Mouse (Mus musculus) C2C12 (cell line): ENCODE results near the gene Hes3. TPM values are rescaled to one million over a fixed set of nuclear protein-coding genes. Genes with fewer than 3 reads are reported as not detected.

Experiments
- H3K27me3 ChIP-seq: one replicate; pipeline ENCODE4 v1.6.1; 2011; ENCODE audit not compliant: control insufficient read depth, insufficient read depth, insufficient read length
- H3K36me3 ChIP-seq: one replicate; pipeline ENCODE4 v1.6.1; 2011; ENCODE audit not compliant: control insufficient read depth, insufficient read depth
- H3K4me3 ChIP-seq: one replicate; pipeline ENCODE4 v1.5.1; 2011; ENCODE audit warnings: mild to moderate bottlenecking, control low read depth; ENCODE audit not compliant: poor library complexity, insufficient read depth, severe bottlenecking
- H3K79me2 ChIP-seq: one replicate; pipeline ENCODE4 v1.6.1; 2011; ENCODE audit not compliant: control insufficient read depth, insufficient read depth
- H3K79me3 ChIP-seq: one replicate; pipeline ENCODE4 v1.6.1; 2011; ENCODE audit warnings: low read depth, control low read depth
- H3ac ChIP-seq: one replicate; pipeline ENCODE3; 2011; ENCODE audit warnings: low read depth; ENCODE audit not compliant: control insufficient read depth, insufficient read length
- CEBPB ChIP-seq: IDR thresholded peaks from one replicate; pipeline ENCODE4 v1.6.1; 2011; ENCODE audit warnings: low read depth, mild to moderate bottlenecking, control low read depth, moderate library complexity
- CTCF ChIP-seq: IDR thresholded peaks from one replicate; pipeline ENCODE4 v1.5.1; 2011; ENCODE audit not compliant: control insufficient read depth, insufficient read depth, insufficient read length
- FOSL1 ChIP-seq: IDR thresholded peaks from one replicate; pipeline ENCODE4 v1.8.0; 2011; ENCODE audit warnings: mild to moderate bottlenecking, low read length; ENCODE audit not compliant: poor library complexity, insufficient read depth, severe bottlenecking
- MAX ChIP-seq: IDR thresholded peaks from one replicate; pipeline ENCODE4 v1.6.1; 2011; ENCODE audit warnings: mild to moderate bottlenecking, control low read depth
- MYOD1 ChIP-seq: IDR thresholded peaks from one replicate; pipeline ENCODE4 v1.6.1; 2011; ENCODE audit warnings: low read depth; ENCODE audit not compliant: control insufficient read depth, insufficient read length
- MYOG ChIP-seq: IDR thresholded peaks from one replicate; pipeline ENCODE4 v1.6.1; 2011; ENCODE audit not compliant: control insufficient read depth, insufficient read length; ENCODE audit errors: extremely low read depth
- USF1 ChIP-seq: IDR thresholded peaks from one replicate; pipeline ENCODE4 v1.6.1; 2011; ENCODE audit warnings: low read depth, mild to moderate bottlenecking, control low read depth, moderate library complexity
- polyA plus RNA-seq: library from polyadenylated mRNA; unstranded; fragments of >200 nt; fragmentation: generic; extraction: Trizol; gene quantifications from one replicate; pipeline ENCODE4 v1.2.1, GENCODE M21; 2012; ENCODE audit warnings: missing spikeins

Hes3 gene
- polyA plus RNA-seq, 1 experiment: not detected

GRCm38 (mm10) chr4:152250615-152251014 lies 40.8 kb downstream of the Hes3 start:
- no peak overlapping the region for H3ac ChIP-seq
- peaks cover 2% of the 10 kb centered on the region for H3K79me3 ChIP-seq
- peaks cover 5% of the 10 kb centered on the region for H3K79me2 ChIP-seq
- peaks cover 48% of the 10 kb centered on the region for H3K36me3 ChIP-seq
- no peaks in the 10 kb centered on the region for H3K27me3 ChIP-seq
- H3K4me3 ChIP-seq: no peak overlapping the region
- TF ChIP-seq MYOG: no peak
- no peak for TF ChIP-seq MAX
- TF ChIP-seq CEBPB: no peak
- no peak for TF ChIP-seq FOSL1
- no peak for TF ChIP-seq CTCF
- no peak for TF ChIP-seq USF1
- TF ChIP-seq MYOD1: no peak

- Histone ChIP-seq H3K36me3 (peaks cover 47% of the 10 kb centered on the region), H3K79me2 (peaks cover 5% of the 10 kb centered on the region), H3K27me3 (no peaks in the 10 kb centered on the region), H3K79me3 (peaks cover 2% of the 10 kb centered on the region), H3K4me3 (no peak overlapping the region), H3ac (no peak overlapping the region)
- no peak for TF ChIP-seq MAX
- no peak for TF ChIP-seq MYOG
- no peak for TF ChIP-seq USF1
- TF ChIP-seq MYOD1: no peak
- no peak for TF ChIP-seq CEBPB
- TF ChIP-seq CTCF: no peak
- TF ChIP-seq FOSL1: no peak
Measured at GRCm38 (mm10) chr4:152247195-152247594, 44.3 kb downstream of the Hes3 start.

- TF ChIP-seq MAX (no peak), CTCF (no peak), MYOG (no peak), MYOD1 (no peak), USF1 (no peak), FOSL1 (no peak), CEBPB (no peak)
- Histone ChIP-seq H3K4me3 (no peak overlapping the region), H3K79me2 (peaks cover 5% of the 10 kb centered on the region), H3K27me3 (no peaks in the 10 kb centered on the region), H3ac (no peak overlapping the region), H3K36me3 (peaks cover 52% of the 10 kb centered on the region), H3K79me3 (peaks cover 2% of the 10 kb centered on the region)
Measured at GRCm38 (mm10) chr4:152246011-152246410, 45.5 kb downstream of the Hes3 start.

- H3K36me3 ChIP-seq: peaks cover 62% of the 10 kb centered on the region
- no peak for TF ChIP-seq USF1
- no peak for TF ChIP-seq MYOD1
- H3K27me3 ChIP-seq: no peaks in the 10 kb centered on the region
- no peak overlapping the region for H3ac ChIP-seq
- H3K79me3 ChIP-seq: peaks cover 2% of the 10 kb centered on the region
- no peak overlapping the region for H3K4me3 ChIP-seq
- H3K79me2 ChIP-seq: peaks cover 5% of the 10 kb centered on the region
Measured at GRCm38 (mm10) chr4:152244545-152245522, 46.6 kb downstream of the Hes3 start.

GRCm38 (mm10) chr4:152243969-152244368 lies 47.5 kb downstream of the Hes3 start:
- no peaks in the 10 kb centered on the region for H3K79me3 ChIP-seq

More at GRCm38 (mm10) chr4:152243969-152244368, 47.5 kb downstream of the Hes3 start:
- TF ChIP-seq MAX (no peak), CEBPB (no peak), FOSL1 (no peak), MYOD1 (no peak), USF1 (no peak), CTCF (no peak), MYOG (no peak)
- peaks cover 5% of the 10 kb centered on the region for H3K79me2 ChIP-seq
- peaks cover 71% of the 10 kb centered on the region for H3K36me3 ChIP-seq
- H3K27me3 ChIP-seq: no peaks in the 10 kb centered on the region
- H3K4me3 ChIP-seq: no peak overlapping the region
- no peak overlapping the region for H3ac ChIP-seq
